Mouse (Mus musculus) lung, postnatal 0 days (tissue): ENCODE measurements around the gene Gm20388.

Source experiments
- CTCF ChIP-seq: IDR thresholded peaks from 2 replicates; pipeline ENCODE4 v1.5.1; 2016; ENCODE audit warnings: antibody characterized with exemption, mild to moderate bottlenecking
- EP300 ChIP-seq: IDR thresholded peaks from 2 replicates; pipeline ENCODE4 v1.6.1; 2016; ENCODE audit warnings: antibody characterized with exemption, mild to moderate bottlenecking, control low read depth

DNA sequence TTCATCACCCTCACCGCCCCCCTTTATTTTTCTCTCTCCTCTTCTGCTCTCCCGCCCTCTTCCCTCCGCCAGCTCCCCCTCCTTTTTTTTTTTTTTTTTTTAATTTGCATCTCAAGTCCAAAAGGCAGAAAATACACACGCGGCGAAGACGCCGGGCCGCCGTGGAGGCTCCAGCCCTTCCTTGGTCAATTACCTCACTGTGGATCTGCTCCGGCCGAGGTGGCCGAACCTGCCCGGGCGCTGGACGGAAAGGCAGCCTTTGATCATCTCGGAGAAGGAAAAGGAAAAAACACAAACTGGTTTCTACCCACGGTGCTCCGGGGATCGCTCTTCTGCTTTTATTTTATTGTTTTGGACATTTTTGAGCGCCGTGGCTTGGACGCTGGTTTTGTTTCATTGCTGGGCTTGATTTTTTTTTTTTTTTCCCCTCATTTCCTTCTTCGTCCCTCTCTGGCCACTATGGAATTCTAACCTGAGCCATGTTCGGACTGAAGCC is 578.0 kb downstream of the Gm20388 start:
- no peak for TF ChIP-seq EP300
- no peak for TF ChIP-seq CTCF
